Mouse (Mus musculus): ENCODE data around the gene Nox4. TPM values are rescaled to one million over a fixed set of nuclear protein-coding genes. Genes with fewer than 3 reads are reported as not detected.

The Nox4 gene
- total RNA-seq, 1 experiment, result 2.6 TPM

DNA sequence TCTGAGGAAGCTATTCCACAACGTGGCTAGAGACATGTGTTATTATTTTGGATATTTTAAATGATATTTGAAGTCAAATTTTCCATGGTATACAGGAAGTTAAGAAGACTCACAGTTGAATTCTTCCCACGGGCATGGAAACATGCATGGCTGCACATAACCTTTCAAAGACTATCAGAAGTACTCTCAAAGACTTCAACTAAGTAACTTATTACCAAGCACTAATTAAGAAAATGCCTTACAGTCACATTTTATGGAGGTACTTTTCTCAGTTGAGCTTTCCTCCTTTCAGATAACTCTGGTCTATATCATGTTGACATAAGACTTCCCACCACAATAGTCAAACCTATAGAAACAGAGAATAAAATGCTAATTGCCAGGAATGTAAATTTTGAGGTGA is 20.3 kb upstream of the Nox4 start:
- TF ChIP-seq HCFC1 (IDR thresholded peaks at IDR 0.05; ENCODE audit: borderline replicate concordance, insufficient read depth, low read length) (no peak), ZC3H11A (IDR thresholded peaks at IDR 0.05; ENCODE audit: borderline replicate concordance, low read depth, low read length) (no peak), ZNF384 (IDR thresholded peaks at IDR 0.05; ENCODE audit: low read depth, low read length) (no peak), MAFK (IDR thresholded peaks at IDR 0.05; ENCODE audit: insufficient read depth, low read depth, low read length) (no peak), CHD2 (IDR thresholded peaks at IDR 0.05; ENCODE audit: low read depth, low read length) (no peak)
- Histone ChIP-seq H3K9me3 (ENCODE audit: control insufficient read depth, insufficient read depth, low read depth, low read length) (no peaks in the 10 kb centered on the region), H3K27ac (ENCODE audit: insufficient read depth, low read depth, low read length, poor library complexity, severe bottlenecking) (no peak overlapping the region), H3K4me1 (ENCODE audit: control insufficient read depth in 2 of 2, insufficient read depth in 2 of 2, low read length in 2 of 2, poor library complexity in 1 of 2) (no peaks in the 10 kb centered on the region), H3K9ac (ENCODE audit: insufficient read depth, low read depth, low read length, poor library complexity, severe bottlenecking) (no peak overlapping the region), H3K4me3 (ENCODE audit: insufficient read depth in 1 of 2, low read depth in 1 of 2, low read length in 2 of 2, poor library complexity in 1 of 2, severe bottlenecking in 1 of 2) (no peak overlapping the region), H3K36me3 (ENCODE audit: control insufficient read depth, insufficient read depth, low read length, poor library complexity, severe bottlenecking) (no peaks in the 10 kb centered on the region)
- no peak for DNase-seq (ENCODE audit: low read depth, low spot score)
- in situ Hi-C loops (cut with MboI; ENCODE audit: low sequenced_read_pairs in 2 of 2, unreplicated experiment in 2 of 2), result no loop called here

DNA sequence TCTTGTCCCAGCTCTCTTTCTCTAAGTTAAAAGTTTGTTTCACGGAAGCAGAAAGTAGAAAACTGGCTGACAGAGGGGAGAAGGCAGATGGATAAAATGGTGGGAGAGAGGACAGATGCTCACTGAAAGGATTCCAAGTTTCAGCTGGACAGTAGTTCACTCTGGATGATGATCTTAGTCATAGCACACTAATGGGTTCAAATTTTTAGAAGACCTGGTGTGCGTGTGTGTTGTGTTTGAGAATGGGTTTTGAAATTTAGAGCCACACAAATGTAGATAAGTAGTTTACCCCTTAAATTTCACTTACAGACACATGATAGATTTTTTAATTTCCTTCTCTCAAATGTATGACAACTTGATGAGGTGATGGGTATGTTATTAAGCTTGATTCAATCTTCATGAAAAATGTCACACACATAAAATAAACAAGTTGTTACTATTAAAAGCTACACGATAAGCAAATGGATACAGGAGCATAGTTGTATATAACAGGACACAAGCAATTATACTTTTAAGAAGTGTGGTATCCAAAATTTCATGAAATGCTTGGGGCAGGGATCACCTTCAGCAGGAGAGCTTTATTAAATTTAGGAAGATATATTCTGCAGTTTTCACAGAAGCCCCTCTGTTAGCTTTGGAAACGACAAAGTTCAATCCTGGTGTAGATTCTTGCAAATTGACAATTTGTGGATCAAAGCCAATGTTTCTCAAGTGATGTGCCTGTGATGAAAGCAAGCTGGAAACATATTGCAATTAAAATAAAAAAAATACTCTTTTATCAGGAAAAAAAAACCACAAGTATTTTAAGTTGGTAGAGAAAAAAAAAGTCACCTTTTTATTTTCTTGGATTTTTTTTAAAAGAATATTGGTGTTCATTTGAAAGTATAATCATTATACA is 18.6 kb upstream of the Nox4 start:
- H3K9ac ChIP-seq (ENCODE audit: insufficient read depth, low read depth, low read length, poor library complexity, severe bottlenecking), result no peak overlapping the region

DNA sequence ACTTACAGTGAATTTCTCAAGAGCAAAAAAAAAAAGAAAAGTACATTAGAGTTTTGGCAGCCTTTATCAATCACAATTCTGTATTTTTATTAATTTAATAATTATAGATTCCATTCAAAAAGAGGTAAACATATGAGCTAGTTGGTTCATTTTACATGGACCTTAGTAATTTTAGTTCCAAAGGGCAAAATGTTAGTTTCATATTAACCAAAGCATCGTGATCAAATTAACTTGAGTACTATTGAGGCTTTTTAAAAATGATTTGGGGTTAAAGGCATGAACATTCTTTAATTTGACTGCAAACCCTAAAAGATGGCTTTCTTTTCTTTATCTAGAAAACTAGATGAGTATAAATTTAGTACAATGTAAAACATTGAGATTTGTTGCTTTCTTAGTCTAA is 16.4 kb upstream of the Nox4 start:
- TF ChIP-seq ZNF384 (IDR thresholded peaks at IDR 0.05; ENCODE audit: low read depth, low read length), result no peak
- TF ChIP-seq HCFC1 (IDR thresholded peaks at IDR 0.05; ENCODE audit: borderline replicate concordance, insufficient read depth, low read length), result no peak
- no peak for TF ChIP-seq ZC3H11A (IDR thresholded peaks at IDR 0.05; ENCODE audit: borderline replicate concordance, low read depth, low read length)
- TF ChIP-seq MAFK (IDR thresholded peaks at IDR 0.05; ENCODE audit: insufficient read depth, low read depth, low read length), result no peak
- no peak for TF ChIP-seq CHD2 (IDR thresholded peaks at IDR 0.05; ENCODE audit: low read depth, low read length)
- no peaks in the 10 kb centered on the region for H3K4me1 ChIP-seq (ENCODE audit: control insufficient read depth in 2 of 2, insufficient read depth in 2 of 2, low read length in 2 of 2, poor library complexity in 1 of 2)
- in situ Hi-C loops (cut with MboI; ENCODE audit: low sequenced_read_pairs in 2 of 2, unreplicated experiment in 2 of 2), result no loop called here
- H3K9me3 ChIP-seq (ENCODE audit: control insufficient read depth, insufficient read depth, low read depth, low read length), result no peaks in the 10 kb centered on the region
- no peak overlapping the region for H3K4me3 ChIP-seq (ENCODE audit: insufficient read depth in 1 of 2, low read depth in 1 of 2, low read length in 2 of 2, poor library complexity in 1 of 2, severe bottlenecking in 1 of 2)
- H3K36me3 ChIP-seq (ENCODE audit: control insufficient read depth, insufficient read depth, low read length, poor library complexity, severe bottlenecking), result no peaks in the 10 kb centered on the region
- no peak overlapping the region for H3K27ac ChIP-seq (ENCODE audit: insufficient read depth, low read depth, low read length, poor library complexity, severe bottlenecking)
- no peak for DNase-seq (ENCODE audit: low read depth, low spot score)
- no peak overlapping the region for H3K9ac ChIP-seq (ENCODE audit: insufficient read depth, low read depth, low read length, poor library complexity, severe bottlenecking)

More for the DNA sequence above, 18.6 kb upstream of the Nox4 start:
- no peaks in the 10 kb centered on the region for H3K4me1 ChIP-seq (ENCODE audit: control insufficient read depth in 2 of 2, insufficient read depth in 2 of 2, low read length in 2 of 2, poor library complexity in 1 of 2)
- no peaks in the 10 kb centered on the region for H3K36me3 ChIP-seq (ENCODE audit: control insufficient read depth, insufficient read depth, low read length, poor library complexity, severe bottlenecking)
- no peak overlapping the region for H3K4me3 ChIP-seq (ENCODE audit: insufficient read depth in 1 of 2, low read depth in 1 of 2, low read length in 2 of 2, poor library complexity in 1 of 2, severe bottlenecking in 1 of 2)
- H3K27ac ChIP-seq (ENCODE audit: insufficient read depth, low read depth, low read length, poor library complexity, severe bottlenecking), result no peak overlapping the region
- TF ChIP-seq ZC3H11A (IDR thresholded peaks at IDR 0.05; ENCODE audit: borderline replicate concordance, low read depth, low read length), result no peak
- TF ChIP-seq HCFC1 (IDR thresholded peaks at IDR 0.05; ENCODE audit: borderline replicate concordance, insufficient read depth, low read length), result no peak
- no peak for TF ChIP-seq CHD2 (IDR thresholded peaks at IDR 0.05; ENCODE audit: low read depth, low read length)
- no peak for TF ChIP-seq MAFK (IDR thresholded peaks at IDR 0.05; ENCODE audit: insufficient read depth, low read depth, low read length)
- TF ChIP-seq ZNF384 (IDR thresholded peaks at IDR 0.05; ENCODE audit: low read depth, low read length), result no peak
- no peaks in the 10 kb centered on the region for H3K9me3 ChIP-seq (ENCODE audit: control insufficient read depth, insufficient read depth, low read depth, low read length)
- in situ Hi-C loops (cut with MboI; ENCODE audit: low sequenced_read_pairs in 2 of 2, unreplicated experiment in 2 of 2), result no loop called here
- no peak for DNase-seq (ENCODE audit: low read depth, low spot score)

DNA sequence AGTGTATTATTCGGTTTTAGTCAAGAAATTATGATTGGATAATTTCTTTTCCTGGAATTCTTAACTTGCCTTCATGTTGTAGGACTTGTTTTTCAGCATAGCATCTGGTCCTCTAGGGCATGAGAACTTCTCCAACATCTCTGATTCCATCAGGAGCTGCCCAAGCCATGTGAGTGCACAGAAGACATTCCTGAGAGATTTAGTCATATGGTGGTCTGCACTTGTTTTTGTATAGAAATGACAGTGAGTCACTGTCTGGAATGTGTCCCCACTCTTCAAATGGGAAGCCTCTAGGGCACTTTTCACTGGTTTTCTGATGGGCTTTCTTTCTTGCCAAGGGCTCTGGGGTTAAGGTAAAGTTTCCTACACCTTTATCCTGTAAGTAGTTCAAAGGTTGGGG is 4.8 kb upstream of the Nox4 start:
- Histone ChIP-seq H3K36me3 (ENCODE audit: control insufficient read depth, insufficient read depth, low read length, poor library complexity, severe bottlenecking) (no peaks in the 10 kb centered on the region), H3K9me3 (ENCODE audit: control insufficient read depth, insufficient read depth, low read depth, low read length) (no peaks in the 10 kb centered on the region), H3K9ac (ENCODE audit: insufficient read depth, low read depth, low read length, poor library complexity, severe bottlenecking) (no peak overlapping the region), H3K4me1 (ENCODE audit: control insufficient read depth in 2 of 2, insufficient read depth in 2 of 2, low read length in 2 of 2, poor library complexity in 1 of 2) (no peaks in the 10 kb centered on the region), H3K4me3 (ENCODE audit: insufficient read depth in 1 of 2, low read depth in 1 of 2, low read length in 2 of 2, poor library complexity in 1 of 2, severe bottlenecking in 1 of 2) (no peak overlapping the region), H3K27ac (ENCODE audit: insufficient read depth, low read depth, low read length, poor library complexity, severe bottlenecking) (no peak overlapping the region)
- in situ Hi-C loops (cut with MboI; ENCODE audit: low sequenced_read_pairs in 2 of 2, unreplicated experiment in 2 of 2), result no loop called here
- no peak for DNase-seq (ENCODE audit: low read depth, low spot score)
- TF ChIP-seq HCFC1 (IDR thresholded peaks at IDR 0.05; ENCODE audit: borderline replicate concordance, insufficient read depth, low read length) (no peak), MAFK (IDR thresholded peaks at IDR 0.05; ENCODE audit: insufficient read depth, low read depth, low read length) (no peak), ZNF384 (IDR thresholded peaks at IDR 0.05; ENCODE audit: low read depth, low read length) (no peak), ZC3H11A (IDR thresholded peaks at IDR 0.05; ENCODE audit: borderline replicate concordance, low read depth, low read length) (no peak), CHD2 (IDR thresholded peaks at IDR 0.05; ENCODE audit: low read depth, low read length) (no peak)

All from ES-E14 (cell line).